Mouse (Mus musculus) C2C12 (cell line): ENCODE data around the gene Synpr. TPM values are rescaled to one million over a fixed set of nuclear protein-coding genes. Genes with fewer than 3 reads are reported as not detected.

Source experiments
- H3K27me3 ChIP-seq: one replicate; pipeline ENCODE4 v1.6.1; 2011; ENCODE audit not compliant: control insufficient read depth, insufficient read depth, insufficient read length
- H3K36me3 ChIP-seq: one replicate; pipeline ENCODE4 v1.6.1; 2011; ENCODE audit not compliant: control insufficient read depth, insufficient read depth
- H3K4me3 ChIP-seq: one replicate; pipeline ENCODE4 v1.5.1; 2011; ENCODE audit warnings: mild to moderate bottlenecking, control low read depth; ENCODE audit not compliant: poor library complexity, insufficient read depth, severe bottlenecking
- H3K79me2 ChIP-seq: one replicate; pipeline ENCODE4 v1.6.1; 2011; ENCODE audit not compliant: control insufficient read depth, insufficient read depth
- H3K79me3 ChIP-seq: one replicate; pipeline ENCODE4 v1.6.1; 2011; ENCODE audit warnings: low read depth, control low read depth
- H3ac ChIP-seq: one replicate; pipeline ENCODE3; 2011; ENCODE audit warnings: low read depth; ENCODE audit not compliant: control insufficient read depth, insufficient read length
- CEBPB ChIP-seq: IDR thresholded peaks from one replicate; pipeline ENCODE4 v1.6.1; 2011; ENCODE audit warnings: low read depth, mild to moderate bottlenecking, control low read depth, moderate library complexity
- CTCF ChIP-seq: IDR thresholded peaks from one replicate; pipeline ENCODE4 v1.5.1; 2011; ENCODE audit not compliant: control insufficient read depth, insufficient read depth, insufficient read length
- FOSL1 ChIP-seq: IDR thresholded peaks from one replicate; pipeline ENCODE4 v1.8.0; 2011; ENCODE audit warnings: mild to moderate bottlenecking, low read length; ENCODE audit not compliant: poor library complexity, insufficient read depth, severe bottlenecking
- MAX ChIP-seq: IDR thresholded peaks from one replicate; pipeline ENCODE4 v1.6.1; 2011; ENCODE audit warnings: mild to moderate bottlenecking, control low read depth
- MYOD1 ChIP-seq: IDR thresholded peaks from one replicate; pipeline ENCODE4 v1.6.1; 2011; ENCODE audit warnings: low read depth; ENCODE audit not compliant: control insufficient read depth, insufficient read length
- MYOG ChIP-seq: IDR thresholded peaks from one replicate; pipeline ENCODE4 v1.6.1; 2011; ENCODE audit not compliant: control insufficient read depth, insufficient read length; ENCODE audit errors: extremely low read depth
- USF1 ChIP-seq: IDR thresholded peaks from one replicate; pipeline ENCODE4 v1.6.1; 2011; ENCODE audit warnings: low read depth, mild to moderate bottlenecking, control low read depth, moderate library complexity
- polyA plus RNA-seq: library from polyadenylated mRNA; unstranded; fragments of >200 nt; fragmentation: generic; extraction: Trizol; gene quantifications from one replicate; pipeline ENCODE4 v1.2.1, GENCODE M21; 2012; ENCODE audit warnings: missing spikeins

The Synpr gene
- polyA plus RNA-seq, 1 experiment, result not detected

DNA sequence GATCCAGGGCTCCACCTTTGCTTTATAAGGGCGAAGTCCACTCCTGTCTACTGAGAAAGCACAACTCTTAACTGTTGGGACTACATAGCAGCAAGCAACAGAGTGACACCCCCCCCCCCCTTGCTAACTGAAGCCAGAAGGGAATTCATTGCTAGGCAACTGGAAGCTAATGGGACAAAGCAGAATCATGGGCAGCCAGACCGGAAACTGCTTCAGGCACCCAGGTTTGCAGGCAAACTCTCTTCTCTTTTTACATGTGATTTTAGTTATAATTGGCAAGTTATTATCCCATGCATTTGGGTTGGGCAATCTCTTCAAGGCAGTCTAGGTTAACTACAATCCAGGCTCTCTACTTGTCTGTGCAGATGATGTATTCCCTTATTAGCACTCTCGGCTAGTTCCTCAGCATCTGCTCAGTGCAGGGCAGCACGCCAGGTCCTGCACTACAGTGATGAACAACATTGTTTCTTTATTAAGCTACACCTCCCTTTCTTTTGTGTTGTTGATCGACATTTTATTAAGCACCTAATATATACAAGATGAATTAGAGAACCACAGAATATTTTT, 72.6 kb downstream of the Synpr start:
- H3K36me3 ChIP-seq, result no peaks in the 10 kb centered on the region
- TF ChIP-seq CTCF, result no peak
- no peak for TF ChIP-seq USF1
- TF ChIP-seq MYOG, result no peak
- no peak for TF ChIP-seq FOSL1
- TF ChIP-seq MAX, result no peak
- TF ChIP-seq CEBPB, result no peak
- TF ChIP-seq MYOD1, result no peak
- no peaks in the 10 kb centered on the region for H3K79me3 ChIP-seq
- no peaks in the 10 kb centered on the region for H3K79me2 ChIP-seq
- no peak overlapping the region for H3K4me3 ChIP-seq
- no peaks in the 10 kb centered on the region for H3K27me3 ChIP-seq
- H3ac ChIP-seq, result no peak overlapping the region

DNA sequence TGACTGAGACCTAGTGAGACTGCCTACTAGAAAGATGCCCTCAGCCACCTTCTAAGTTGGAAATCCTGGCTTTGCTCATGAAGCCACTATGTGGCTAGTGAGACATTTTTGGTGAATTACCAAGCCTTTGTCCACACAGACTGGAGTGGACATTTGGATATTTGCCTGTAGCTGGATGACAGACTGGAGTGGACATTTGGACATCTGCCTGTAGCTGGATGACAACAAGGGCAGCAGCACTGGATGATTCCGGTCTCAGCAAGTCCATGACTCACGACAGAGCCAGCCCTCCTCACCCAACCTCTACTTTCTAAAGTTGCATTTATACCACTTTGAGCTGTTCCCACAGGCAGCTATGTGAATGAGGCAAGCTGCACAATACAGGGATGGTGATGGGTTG, 73.5 kb downstream of the Synpr start:
- TF ChIP-seq CEBPB (no peak), MAX (no peak), CTCF (no peak), USF1 (no peak), FOSL1 (no peak), MYOG (no peak), MYOD1 (no peak)
- H3K4me3 ChIP-seq, result no peak overlapping the region
- H3K79me2 ChIP-seq, result no peaks in the 10 kb centered on the region
- no peak overlapping the region for H3ac ChIP-seq
- no peaks in the 10 kb centered on the region for H3K79me3 ChIP-seq
- H3K36me3 ChIP-seq, result no peaks in the 10 kb centered on the region
- no peaks in the 10 kb centered on the region for H3K27me3 ChIP-seq

DNA sequence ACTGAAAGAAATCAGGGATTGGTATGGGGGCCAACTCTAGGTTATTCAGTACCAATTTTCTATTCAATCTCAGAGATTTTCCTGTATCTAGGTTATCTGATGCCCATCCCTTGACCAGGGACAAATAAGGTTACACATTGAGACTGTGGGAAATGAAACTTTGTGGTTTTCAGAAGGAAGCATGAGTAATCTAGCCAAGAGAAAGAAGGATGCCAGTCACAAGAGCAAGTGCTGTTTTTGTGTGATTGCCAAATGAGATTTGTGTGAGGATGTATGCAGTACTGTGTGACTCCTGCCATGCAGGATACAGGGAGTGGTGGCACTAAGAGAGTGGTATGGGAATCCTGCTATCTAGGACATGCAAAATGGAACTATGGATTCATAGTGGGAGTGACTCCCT, 76.6 kb downstream of the Synpr start:
- Histone ChIP-seq H3K4me3 (no peak overlapping the region), H3K36me3 (no peaks in the 10 kb centered on the region), H3K79me2 (no peaks in the 10 kb centered on the region), H3K27me3 (no peaks in the 10 kb centered on the region), H3ac (no peak overlapping the region), H3K79me3 (no peaks in the 10 kb centered on the region)
- no peak for TF ChIP-seq FOSL1
- no peak for TF ChIP-seq MYOG
- no peak for TF ChIP-seq USF1

DNA sequence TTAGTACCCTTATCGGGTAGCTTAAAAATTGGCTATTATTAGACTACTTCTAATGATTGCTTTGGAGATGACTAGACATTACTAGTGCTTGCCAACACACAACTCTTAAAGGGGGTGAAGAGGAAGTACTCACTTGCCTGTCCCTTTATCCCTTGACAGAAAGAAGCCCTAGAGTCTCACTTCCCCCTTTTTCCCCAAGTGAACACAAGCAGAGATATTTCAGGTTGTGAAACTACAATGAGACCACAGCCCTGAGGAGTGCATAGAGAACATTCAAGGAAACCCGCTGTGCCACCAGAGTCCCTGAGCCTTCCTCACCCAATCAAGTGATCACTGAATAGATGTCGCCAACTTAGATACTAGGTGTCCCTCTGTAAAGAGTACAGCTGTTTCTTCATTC, 77.1 kb downstream of the Synpr start:
- no peaks in the 10 kb centered on the region for H3K79me2 ChIP-seq
- no peaks in the 10 kb centered on the region for H3K79me3 ChIP-seq
- H3K4me3 ChIP-seq, result no peak overlapping the region
- no peak overlapping the region for H3ac ChIP-seq
- H3K27me3 ChIP-seq, result no peaks in the 10 kb centered on the region
- TF ChIP-seq FOSL1, result no peak
- no peak for TF ChIP-seq MYOD1
- TF ChIP-seq MAX, result no peak
- no peak for TF ChIP-seq USF1
- no peak for TF ChIP-seq MYOG
- no peak for TF ChIP-seq CTCF
- no peak for TF ChIP-seq CEBPB
- no peaks in the 10 kb centered on the region for H3K36me3 ChIP-seq

DNA sequence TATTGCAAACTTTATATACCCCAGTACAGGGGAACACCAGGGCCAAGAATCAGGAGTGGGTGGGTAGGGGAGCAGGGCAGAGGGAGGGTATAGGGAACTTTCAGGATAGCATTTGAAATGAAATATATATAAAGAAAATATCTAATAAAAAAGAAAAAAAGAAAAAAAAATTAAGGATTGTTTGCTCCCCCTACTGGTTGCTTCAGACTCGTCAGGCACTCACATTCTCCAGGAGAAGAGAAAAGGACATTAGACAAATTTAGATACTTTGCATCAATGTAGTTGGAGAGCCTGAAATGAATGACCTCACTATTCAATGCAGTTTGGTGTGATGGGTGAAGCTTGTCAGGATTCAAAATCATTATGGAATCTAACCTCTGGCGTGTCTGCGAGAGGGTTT, 83.7 kb downstream of the Synpr start:
- no peaks in the 10 kb centered on the region for H3K27me3 ChIP-seq
- no peak overlapping the region for H3K4me3 ChIP-seq

DNA sequence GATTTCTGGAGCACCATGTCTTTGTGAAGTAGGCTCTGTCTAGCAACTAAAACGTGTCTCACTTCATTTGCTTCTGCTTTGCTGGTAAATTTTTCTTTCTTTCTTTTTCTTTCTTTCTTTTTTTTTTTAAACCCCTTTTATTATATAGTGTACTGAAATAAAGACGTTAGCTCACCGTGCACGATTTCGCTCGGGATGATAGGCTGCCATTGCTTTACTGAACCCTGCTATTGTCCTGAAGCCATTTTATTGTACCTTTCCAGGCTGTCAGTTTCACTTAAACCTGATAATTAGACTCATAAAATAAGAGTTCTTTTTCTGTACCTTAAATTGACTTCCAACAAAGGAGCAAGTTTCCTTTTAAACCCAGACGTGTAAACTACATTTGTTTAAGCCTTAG, 104.5 kb downstream of the Synpr start:
- Histone ChIP-seq H3K4me3 (no peak overlapping the region), H3K27me3 (no peaks in the 10 kb centered on the region), H3ac (no peak overlapping the region), H3K36me3 (no peaks in the 10 kb centered on the region), H3K79me3 (no peaks in the 10 kb centered on the region), H3K79me2 (no peaks in the 10 kb centered on the region)
- no peak for TF ChIP-seq USF1
- TF ChIP-seq MAX, result no peak
- no peak for TF ChIP-seq FOSL1
- TF ChIP-seq CTCF, result no peak
- TF ChIP-seq CEBPB, result no peak
- no peak for TF ChIP-seq MYOG
- no peak for TF ChIP-seq MYOD1

More for the DNA sequence above, 83.7 kb downstream of the Synpr start:
- TF ChIP-seq MAX, result no peak
- no peak for TF ChIP-seq CTCF
- TF ChIP-seq USF1, result no peak
- no peak for TF ChIP-seq CEBPB
- no peak for TF ChIP-seq MYOG
- TF ChIP-seq MYOD1, result no peak
- TF ChIP-seq FOSL1, result no peak
- Histone ChIP-seq H3ac (no peak overlapping the region), H3K36me3 (no peaks in the 10 kb centered on the region), H3K79me2 (no peaks in the 10 kb centered on the region), H3K79me3 (no peaks in the 10 kb centered on the region)
